Mouse (Mus musculus) adrenal gland, postnatal 4 days (tissue): ENCODE results near the gene Cntd1. TPM values are rescaled to one million over a fixed set of nuclear protein-coding genes. Genes with fewer than 3 reads are reported as not detected.
"Not testable (repeated sequence)": the region's sequence is repeated elsewhere in the genome, so short reads cannot be mapped to it uniquely, and the experiment has no call there.

Experiments
- DNase-seq, 2 experiments: peaks; one replicate each; pipeline ENCODE4 v3.0.0; 2021 to 2022; ENCODE audit warnings: low spot score in 2 of 2, mixed read lengths in 2 of 2
- total RNA-seq, 2 experiments: library from RNA; stranded (reverse); gene quantifications; 2 replicates each; pipeline ENCODE4 v1.2.3; 2021

Cntd1 gene
- total RNA-seq, 2 experiments from 2014 or later = 1.1 to 1.3 TPM

DNA sequence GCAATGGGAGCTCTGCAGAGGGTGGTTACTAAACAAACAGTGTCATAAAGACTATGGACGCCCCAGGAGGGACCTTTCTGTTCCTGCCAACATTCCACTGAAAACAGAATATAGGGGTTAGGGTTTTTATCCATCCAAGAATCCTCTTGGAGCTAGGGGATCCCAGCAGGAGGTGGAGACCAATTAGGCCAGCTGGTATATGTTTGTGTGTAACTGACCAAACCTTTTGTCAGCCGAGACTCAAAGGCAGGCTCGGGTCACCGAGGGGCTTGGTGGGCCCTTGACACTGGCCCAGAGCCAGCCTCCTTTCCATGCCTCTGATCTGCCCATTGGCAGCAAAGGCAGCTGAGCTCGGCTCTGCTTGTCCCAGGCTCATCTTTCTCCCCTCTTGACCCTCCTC is 4.1 kb downstream of the Cntd1 start:
- no peak for DNase-seq

- DNase-seq = no peak
These were observed 5.0 kb downstream of the Cntd1 start for GRCm38 (mm10) chr11:101283805-101284204.

- DNase-seq = no peak
These were observed 8.5 kb downstream of the Cntd1 start for GRCm38 (mm10) chr11:101287306-101287705.

DNA sequence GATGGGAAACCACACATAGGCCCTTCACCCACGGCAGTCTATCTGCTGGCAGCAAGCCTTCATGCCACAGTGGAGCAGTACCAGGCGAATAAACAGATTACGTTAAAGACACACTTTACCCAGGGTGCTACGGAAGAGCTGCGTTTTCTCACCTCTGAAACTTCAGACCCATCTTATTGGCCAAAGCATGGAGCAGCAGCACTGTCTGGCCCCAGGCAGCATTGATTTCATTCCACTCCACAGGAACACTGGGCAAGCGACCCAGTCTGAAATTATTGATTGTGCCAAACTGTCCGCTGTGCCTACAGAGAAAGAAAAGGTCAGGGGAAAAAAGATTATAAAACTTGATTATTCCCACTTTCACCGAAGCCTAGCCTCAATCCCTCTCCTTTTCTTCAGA is 12.4 kb downstream of the Cntd1 start:
- DNase-seq = no peak

DNA sequence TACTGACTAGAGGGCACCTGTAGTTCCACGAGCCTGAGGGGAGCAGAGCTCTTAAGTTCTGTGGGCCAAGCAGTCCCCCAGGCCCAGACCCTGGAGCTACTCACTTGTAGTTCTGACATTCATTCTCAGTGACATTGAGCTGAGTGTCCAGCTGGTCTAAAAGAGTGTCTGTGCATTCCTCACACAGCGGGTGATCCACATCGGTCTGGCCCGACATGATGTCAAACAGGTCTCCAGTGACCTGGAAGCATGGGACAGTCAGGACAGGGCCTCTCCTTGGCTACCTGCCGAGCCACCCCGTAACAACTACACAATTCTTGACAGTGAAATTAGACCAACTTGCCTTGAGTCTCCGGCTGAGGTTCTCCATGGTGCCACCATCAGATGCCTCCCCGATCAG is 16.4 kb downstream of the Cntd1 start:
- no peak for DNase-seq

DNA sequence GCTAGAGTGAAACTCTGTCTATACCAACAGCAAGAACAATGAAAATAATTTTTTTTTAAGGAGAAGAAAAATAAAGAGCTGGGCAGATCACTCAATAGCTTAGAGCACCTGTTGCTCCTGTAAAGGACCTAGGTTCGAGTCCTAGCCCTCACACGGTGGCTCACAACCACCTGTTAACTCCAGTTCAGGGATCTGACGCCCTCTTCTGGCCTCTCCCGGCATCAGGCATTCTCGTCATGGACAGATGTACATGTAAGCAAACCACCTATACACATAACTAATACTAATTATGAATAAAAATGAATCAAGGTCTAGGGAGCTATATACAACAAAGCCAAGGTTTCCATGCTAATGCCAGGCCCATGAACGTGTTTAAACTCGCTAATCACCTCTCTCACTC is 22.1 kb downstream of the Cntd1 start:
- no peak for DNase-seq

- DNase-seq = no peak
These were observed 22.6 kb downstream of the Cntd1 start for GRCm38 (mm10) chr11:101301299-101302003.

DNA sequence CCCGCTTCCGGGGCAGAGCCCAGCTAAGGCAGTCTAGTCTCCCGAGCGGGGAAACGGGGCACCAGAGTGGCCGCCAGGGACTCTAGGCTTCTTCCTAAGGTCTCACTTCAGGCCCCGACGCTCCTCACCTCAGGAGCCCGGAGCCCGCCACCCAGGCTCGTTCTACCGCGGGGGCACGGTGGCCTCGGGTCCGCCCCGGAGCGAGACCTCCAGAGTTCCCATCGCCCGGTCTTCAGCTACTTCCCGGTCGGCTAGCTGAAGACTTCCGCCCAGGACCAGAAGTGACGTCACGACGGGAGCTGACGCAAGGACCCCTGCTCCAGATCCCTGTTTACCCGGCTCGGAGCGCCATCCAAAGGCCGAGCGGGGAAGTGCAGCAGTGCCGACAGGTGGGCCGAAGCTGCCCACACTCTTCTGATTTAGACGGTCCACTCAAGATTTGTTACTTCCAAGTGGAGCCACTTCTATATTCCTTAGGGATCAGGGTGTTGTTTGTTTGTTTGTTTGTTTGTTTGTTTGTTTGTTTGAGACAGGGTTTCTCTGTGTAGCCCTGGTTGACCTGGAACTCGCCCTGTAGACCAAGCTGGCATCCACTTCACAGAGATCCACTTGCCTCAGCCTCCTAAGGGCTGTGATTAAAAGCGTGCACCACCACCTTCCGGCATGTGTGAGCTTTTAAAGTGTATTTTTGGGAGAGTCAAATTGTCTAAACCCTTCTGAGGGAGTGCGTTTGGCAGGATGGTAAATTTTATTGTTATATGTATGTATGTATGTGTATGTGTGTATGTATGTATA is 23.4 kb downstream of the Cntd1 start, which contains the start of gene Becn1:
Becn1 (minus strand) TSS at position 283 of the 795 bp plus-strand sequence.
- peak; percentile 91 to 96 for DNase-seq

DNA sequence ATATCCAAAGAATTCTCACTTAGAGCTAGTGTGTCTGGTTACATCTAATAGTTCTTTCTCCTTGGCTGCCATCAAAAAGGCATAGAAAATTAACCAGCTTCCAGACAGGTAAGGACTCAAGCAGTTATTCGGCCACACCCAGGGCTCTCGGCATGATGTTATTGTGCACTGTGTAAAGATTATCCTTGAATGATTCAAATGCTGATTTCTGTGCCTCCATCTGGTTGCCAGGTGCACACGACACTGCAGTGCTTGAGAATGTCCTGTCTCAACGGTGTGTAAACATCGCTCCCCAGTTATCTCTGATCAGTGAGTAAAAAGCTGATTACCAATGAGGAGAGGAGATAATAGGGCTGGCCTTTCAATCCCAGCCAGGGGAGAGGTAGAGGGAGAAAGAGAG is 28.9 kb downstream of the Cntd1 start:
- no peak for DNase-seq

- DNase-seq = no peak
These were observed 32.3 kb downstream of the Cntd1 start for GRCm38 (mm10) chr11:101311083-101311482.

GRCm38 (mm10) chr11:101312150-101312549 is 33.3 kb downstream of the Cntd1 start:
- no peak for DNase-seq

DNA sequence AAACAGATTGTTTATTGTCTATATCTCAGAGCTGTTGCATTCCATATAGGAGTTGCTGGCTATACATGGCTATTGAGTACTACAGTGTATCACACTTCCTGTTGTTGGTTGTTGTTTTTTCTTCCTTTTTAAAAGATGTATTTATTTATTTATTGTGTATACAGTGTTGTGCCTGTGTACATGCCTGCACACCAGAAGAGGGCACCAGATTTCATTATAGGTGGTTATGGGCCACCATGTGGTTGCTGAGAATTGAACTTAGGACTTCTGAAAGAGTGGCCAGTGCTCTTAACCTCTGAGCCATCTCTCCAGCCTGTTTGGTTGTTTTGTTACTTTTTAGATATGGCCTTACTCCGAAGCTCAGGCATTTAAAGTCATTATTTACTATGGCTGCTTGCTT is 35.8 kb downstream of the Cntd1 start:
- DNase-seq = no peak

GRCm38 (mm10) chr11:101315082-101315650 is 36.4 kb downstream of the Cntd1 start:
- DNase-seq = no peak

DNA sequence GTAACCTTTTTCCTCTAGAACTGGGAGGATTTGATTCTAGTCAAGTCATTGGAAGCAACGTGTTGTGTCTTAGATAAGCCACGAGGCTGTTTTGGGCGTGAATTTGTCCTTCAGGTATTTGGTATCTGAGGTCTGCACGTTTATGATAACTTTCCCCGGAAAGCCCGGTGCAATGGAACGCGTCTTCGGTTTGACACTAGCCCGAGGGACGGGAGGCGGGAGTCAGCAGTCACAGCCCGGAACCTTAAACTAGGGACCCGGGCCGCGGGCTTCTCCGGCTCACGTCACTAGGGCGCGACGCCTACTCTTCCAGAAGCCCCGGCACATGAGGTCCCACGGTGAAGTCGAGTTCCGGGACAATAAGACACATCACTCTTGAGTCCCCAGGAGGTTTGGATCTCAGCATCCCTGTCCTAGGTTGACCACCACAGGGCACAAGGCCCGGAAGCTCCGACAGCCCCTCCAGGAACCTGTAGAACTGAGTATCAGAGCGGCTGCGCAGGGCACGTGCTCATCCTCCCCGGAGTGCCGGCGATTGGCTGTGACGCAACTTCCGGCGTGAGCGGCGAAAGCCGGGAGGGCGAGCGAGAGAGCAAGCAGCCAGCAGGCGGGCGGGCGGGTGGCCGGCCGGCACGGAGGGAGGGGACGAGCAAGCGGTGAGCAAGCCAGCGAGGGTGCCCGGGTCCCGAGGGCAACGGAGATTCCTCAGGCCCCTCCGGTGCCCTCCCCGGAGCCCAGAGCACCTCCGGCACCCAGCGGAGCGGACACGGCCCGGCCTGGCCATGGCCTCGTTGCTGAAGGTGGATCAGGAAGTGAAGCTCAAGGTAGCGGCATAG is 37.1 kb downstream of the Cntd1 start, which contains the start of gene Psme3:
Psme3 (plus strand) TSS at position 549 of the 836 bp plus-strand sequence.
- peak; percentile 83 to 91 for DNase-seq

DNA sequence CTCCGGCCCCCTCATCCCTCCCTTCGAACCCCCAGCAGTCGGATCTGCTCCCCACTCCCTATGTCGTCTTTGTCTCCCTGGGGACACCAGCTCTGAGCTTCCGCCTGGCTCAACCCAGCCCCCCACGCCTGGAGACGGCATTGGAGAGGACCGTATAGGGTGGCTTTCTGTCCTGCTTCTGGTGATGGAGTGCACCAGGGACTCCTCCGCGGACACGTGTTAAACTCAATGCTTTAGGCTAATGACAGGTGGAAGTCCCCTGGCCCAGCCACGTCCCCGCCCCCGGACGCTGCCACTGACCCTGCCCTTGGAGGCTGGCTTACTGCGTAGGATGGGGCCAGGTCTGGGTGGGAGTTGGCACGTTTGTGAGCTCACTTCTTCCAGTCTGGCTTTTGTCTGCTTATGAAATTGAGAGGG is 37.7 kb downstream of the Cntd1 start:
- no peak for DNase-seq

DNA sequence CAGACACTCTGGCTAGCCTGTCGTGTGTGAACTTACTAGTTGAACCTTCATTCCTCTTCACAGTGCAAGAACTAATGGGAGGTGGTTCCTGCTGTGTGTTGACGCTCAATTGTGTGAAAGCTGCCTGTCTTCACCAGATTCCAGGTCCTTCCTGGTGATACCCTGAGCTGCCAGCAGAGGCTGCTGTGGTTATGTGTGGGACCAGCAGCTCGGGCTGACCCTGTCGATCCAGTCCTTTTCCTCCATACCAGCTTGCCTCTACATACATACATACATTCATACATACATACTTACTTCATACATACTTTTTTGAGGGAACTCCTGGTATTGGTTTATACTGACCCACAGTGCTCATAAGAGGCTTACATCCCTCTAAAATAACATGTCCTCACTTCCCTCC is 44.8 kb downstream of the Cntd1 start:
- peak in 1 of 2 experiments; percentile 53 for DNase-seq

DNA sequence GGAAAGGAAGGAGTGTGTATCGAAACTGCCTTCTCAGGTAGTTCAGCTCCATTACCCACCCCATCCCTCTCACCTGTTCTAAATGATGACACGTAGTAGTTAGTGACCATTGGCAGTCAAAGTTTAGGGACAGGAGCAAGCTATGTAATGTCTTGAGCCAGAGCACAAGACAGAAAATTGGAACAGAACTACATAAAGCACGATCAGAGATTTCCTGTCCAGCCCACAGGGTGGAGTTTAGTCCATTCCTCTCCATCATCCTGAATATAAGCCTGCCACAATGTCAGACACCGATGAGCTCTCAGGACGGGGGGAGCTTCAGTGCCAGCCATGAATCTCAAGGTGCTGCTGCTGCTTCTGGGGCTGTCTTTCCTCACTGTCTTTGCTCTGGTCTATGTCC is 46.0 kb downstream of the Cntd1 start, which contains the start of gene Aoc2:
Aoc2 (plus strand) TSS at position 301 of the 400 bp plus-strand sequence.
- no peak for DNase-seq

- DNase-seq = not testable (repeated sequence)
These were observed 46.4 kb downstream of the Cntd1 start for GRCm38 (mm10) chr11:101325201-101325600.

DNA sequence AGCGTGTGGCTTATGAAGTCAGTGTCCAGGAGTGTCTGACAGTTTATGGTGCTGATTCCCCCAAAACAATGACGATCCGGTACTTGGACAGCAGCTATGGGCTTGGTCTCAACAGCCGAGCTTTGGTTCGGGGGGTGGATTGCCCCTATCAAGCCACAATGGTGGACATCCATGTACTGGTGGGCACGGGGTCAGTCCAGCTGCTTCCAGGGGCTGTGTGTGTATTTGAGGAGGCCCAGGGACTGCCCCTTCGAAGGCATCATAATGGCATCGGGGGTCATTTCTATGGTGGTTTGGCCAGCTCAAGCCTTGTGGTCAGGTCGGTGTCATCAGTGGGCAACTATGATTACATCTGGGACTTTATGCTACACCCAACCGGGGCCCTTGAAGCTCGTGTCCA is 47.3 kb downstream of the Cntd1 start:
- DNase-seq = no peak

GRCm38 (mm10) chr11:101327311-101327710 is 48.5 kb downstream of the Cntd1 start:
- no peak for DNase-seq
